Mouse (Mus musculus): ENCODE measurements at regions not wholly inside any gene's neighbourhood (a gene's known extent, or its start where the extent isn't known, plus 50 kb on each side); places are given as distances from the start of the nearest gene placed in this dataset.

GRCm38 (mm10) chr10:9438366-9438765, 236.6 kb downstream of the Samd5 start:
- TF ChIP-seq CTCF (IDR thresholded peaks at IDR 0.05; ENCODE audit: control insufficient read depth, insufficient read depth, low read length) (no peak), POLR2A (IDR thresholded peaks at IDR 0.05; ENCODE audit: borderline replicate concordance, control insufficient read depth, low read depth, low read length) (no peak)

Data from bone marrow, adult 2 months (tissue).